Mouse (Mus musculus): Measurements from ENCODE around the gene Il4i1. TPM values are rescaled to one million over a fixed set of nuclear protein-coding genes. Genes with fewer than 3 reads are reported as not detected.

The Il4i1 gene
- total RNA-seq, 2 experiments from 2014 or later = 1.6 to 1.8 TPM

Small RNAs within 50 kb of the gene (microRNA-seq; reads per million reads assigned to microRNA genes)
- not detected for gene Mir707

Other genes with a start within 250 kb of the Il4i1 start
- under 1 TPM; 0.65 to 0.81 TPM for gene Napsa, start 244.0 kb upstream of the Il4i1 start, total RNA-seq (2021)
- 1 to 10 TPM in 1 of 2 experiments, under 1 TPM in 1; 0.91 to 1.1 TPM for gene Kcnc3, start 225.7 kb upstream of the Il4i1 start, total RNA-seq (2021)
- gene Myh14, start 145.5 kb upstream of the Il4i1 start, total RNA-seq (2021) = 10 to 100 TPM; 25.7 to 26.6 TPM
- gene Izumo2, start 107.6 kb upstream of the Il4i1 start, total RNA-seq (2021) = not detected
- 10 to 100 TPM; 18.9 to 20.7 TPM for gene Vrk3, start 68.0 kb upstream of the Il4i1 start, total RNA-seq (2021)
- gene Zfp473, start 65.3 kb upstream of the Il4i1 start, total RNA-seq (2021) = under 1 TPM; 0.32 to 0.41 TPM
- 10 to 100 TPM; 49.4 to 53.1 TPM for gene Nup62, start 299 bp upstream of the Il4i1 start, total RNA-seq (2021)
- gene Atf5, start 271 bp downstream of the Il4i1 start, total RNA-seq (2021) = 10 to 100 TPM; 55.6 to 62.2 TPM
- 100 to 1,000 TPM in 1 of 2 experiments, 10 to 100 TPM in 1; 92.4 to 103 TPM for gene Akt1s1, start 32.6 kb downstream of the Il4i1 start, total RNA-seq (2021)
- 10 to 100 TPM; 56.5 to 63.4 TPM for gene Tbc1d17, start 32.7 kb downstream of the Il4i1 start, total RNA-seq (2021)
- gene Pnkp, start 40.8 kb downstream of the Il4i1 start, total RNA-seq (2021) = 10 to 100 TPM; 18.6 to 20.5 TPM
- gene Ptov1, start 53.4 kb downstream of the Il4i1 start, total RNA-seq (2021) = 100 to 1,000 TPM; 332 to 346 TPM
- gene Med25, start 76.3 kb downstream of the Il4i1 start, total RNA-seq (2021) = 10 to 100 TPM; 63.8 to 67.6 TPM
- gene Fuz, start 79.7 kb downstream of the Il4i1 start, total RNA-seq (2021) = 10 to 100 TPM; 16.1 to 18.4 TPM
- gene Ap2a1, start 113.1 kb downstream of the Il4i1 start, total RNA-seq (2021) = 10 to 100 TPM; 84.8 to 88.9 TPM
- not detected for gene Tsks, start 126.8 kb downstream of the Il4i1 start, total RNA-seq (2021)
- gene Cpt1c, start 158.5 kb downstream of the Il4i1 start, total RNA-seq (2021) = 10 to 100 TPM; 10.3 to 10.8 TPM
- 100 to 1,000 TPM; 318 to 331 TPM for gene Prmt1, start 170.2 kb downstream of the Il4i1 start, total RNA-seq (2021)
- gene Irf3, start 181.3 kb downstream of the Il4i1 start, total RNA-seq (2021) = 10 to 100 TPM; 46.0 to 50.4 TPM
- 10 to 100 TPM; 21.5 to 22.0 TPM for gene Bcl2l12, start 182.3 kb downstream of the Il4i1 start, total RNA-seq (2021)
- 10 to 100 TPM; 74.1 to 76.0 TPM for gene Scaf1, start 200.0 kb downstream of the Il4i1 start, total RNA-seq (2021)
- gene Rras, start 201.6 kb downstream of the Il4i1 start, total RNA-seq (2021) = 100 to 1,000 TPM; 119 to 123 TPM
- 10 to 100 TPM; 63.9 to 65.2 TPM for gene Prr12, start 236.5 kb downstream of the Il4i1 start, total RNA-seq (2021)
- 10 to 100 TPM; 47.3 to 48.3 TPM for gene Nosip, start 246.0 kb downstream of the Il4i1 start, total RNA-seq (2021)
- 10 to 100 TPM; 11.7 to 12.3 TPM for gene Prrg2, start 246.3 kb downstream of the Il4i1 start, total RNA-seq (2021)

All from gastrocnemius, postnatal 4 days (tissue).